Mouse (Mus musculus) midbrain, postnatal 0 days (tissue): ENCODE data around the gene Slc3a1. TPM values are rescaled to one million over a fixed set of nuclear protein-coding genes. Genes with fewer than 3 reads are reported as not detected.

ENCODE experiments used
- ATAC-seq: fragments of 200-750 bp; cut with Nextera tagmentation; 2 replicates; pipeline ENCODE4 v1.8.0; 2017; ENCODE audit warnings: moderate number of reproducible peaks, mild to moderate bottlenecking, moderate TSS enrichment, moderate library complexity; ENCODE audit not compliant: low FRiP score
- DNase-seq: peaks from one replicate; pipeline ENCODE4 v3.0.0-alpha.2; 2015; ENCODE audit warnings: low spot score
- H3K27ac ChIP-seq: fragments of 300-500 bp; sonication (generic); 2 replicates; pipeline ENCODE4 v1.5.1; 2014; ENCODE audit warnings: low read depth, mild to moderate bottlenecking, low read length, mixed read lengths
- H3K27me3 ChIP-seq: fragments of 300-500 bp; sonication (generic); 2 replicates; pipeline ENCODE4 v1.6.1; 2014; ENCODE audit warnings: low read length, control low read depth, mixed read lengths; ENCODE audit not compliant: insufficient read depth
- H3K36me3 ChIP-seq: fragments of 300-500 bp; sonication (generic); 2 replicates; pipeline ENCODE4 v1.6.1; 2014; ENCODE audit warnings: low read length, control low read depth, mixed read lengths; ENCODE audit not compliant: insufficient read depth
- H3K4me1 ChIP-seq: fragments of 300-500 bp; sonication (generic); 2 replicates; pipeline ENCODE4 v1.6.1; 2014; ENCODE audit warnings: mild to moderate bottlenecking, control low read depth, antibody characterized with exemption, low read length, mixed read lengths; ENCODE audit not compliant: insufficient read depth
- H3K4me2 ChIP-seq: fragments of 300-500 bp; sonication (generic); 2 replicates; pipeline ENCODE4 v1.6.1; 2014; ENCODE audit warnings: low read depth, mild to moderate bottlenecking, low read length, mixed read lengths; ENCODE audit not compliant: poor library complexity, severe bottlenecking
- H3K4me3 ChIP-seq: fragments of 300-500 bp; sonication (generic); 2 replicates; pipeline ENCODE4 v1.5.1; 2014; ENCODE audit warnings: low read depth, mild to moderate bottlenecking, low read length, moderate library complexity
- H3K9ac ChIP-seq: fragments of 300-500 bp; sonication (generic); replicated peaks from 2 replicates; pipeline ENCODE4 v1.6.1; 2014; ENCODE audit warnings: mild to moderate bottlenecking, low read length, moderate library complexity, mixed read lengths; ENCODE audit not compliant: poor library complexity, severe bottlenecking
- H3K9me3 ChIP-seq: fragments of 300-500 bp; sonication (generic); 2 replicates; pipeline ENCODE4 v1.6.1; 2016; ENCODE audit warnings: low read length, control low read depth
- CTCF ChIP-seq: IDR thresholded peaks from 2 replicates; pipeline ENCODE4 v1.5.1; 2016; ENCODE audit warnings: antibody characterized with exemption, mild to moderate bottlenecking
- WGBS: fragments of 180-500 bp; shearing (Covaris S2); extraction: QIAGEN DNeasy Blood & Tissue Kit; methylation state at CpG from one replicate; pipeline ENCODE4 v1.1.7; 2014; 5-methylcytosine and 5-hydroxymethylcytosine counted together
- polyA plus RNA-seq: library from polyadenylated mRNA; unstranded; fragments of >200 nt; fragmentation: Nextera tagmentation; extraction: Ambion mirVana; gene quantifications from 2 replicates; pipeline ENCODE4 v1.2.1, GENCODE M21; 2015
- total RNA-seq: library from RNA; depleted of rRNA; stranded (reverse); fragments of >200 nt; gene quantifications from 2 replicates; pipeline ENCODE4 v1.2.3, GENCODE M21; 2014

Slc3a1 gene
- total and polyA plus RNA-seq, 2 experiments from 2014 or later: 0.14 to 0.27 TPM

GRCm38 (mm10) chr17:85071088-85071775 is 43.1 kb downstream of the Slc3a1 start:
- Histone ChIP-seq H3K9me3 (no peaks in the 10 kb centered on the region), H3K4me2 (no peak overlapping the region), H3K9ac (no peak overlapping the region), H3K4me3 (no peak overlapping the region), H3K27ac (no peak overlapping the region), H3K4me1 (no peaks in the 10 kb centered on the region), H3K36me3 (peaks cover 53% of the 10 kb centered on the region), H3K27me3 (no peaks in the 10 kb centered on the region)
- 93% methylated on average over 8 of the region's 8 CpGs for WGBS
- no peak for DNase-seq
- no peak for ATAC-seq
- TF ChIP-seq CTCF: peak; percentile 55

GRCm38 (mm10) chr17:85072383-85072782 is 44.2 kb downstream of the Slc3a1 start:
- peaks cover 53% of the 10 kb centered on the region for H3K36me3 ChIP-seq
- 21% methylated on average over 11 of the region's 11 CpGs for WGBS
- ATAC-seq: no peak

GRCm38 (mm10) chr17:85073214-85073613 is 45.0 kb downstream of the Slc3a1 start:
- H3K27ac ChIP-seq: no peak overlapping the region
- no peaks in the 10 kb centered on the region for H3K27me3 ChIP-seq
- H3K9me3 ChIP-seq: no peaks in the 10 kb centered on the region
- TF ChIP-seq CTCF: no peak
- DNase-seq: no peak
- no peak for ATAC-seq
- WGBS: 49% methylated on average over 7 of the region's 7 CpGs
- H3K9ac ChIP-seq: no peak overlapping the region
- no peaks in the 10 kb centered on the region for H3K4me1 ChIP-seq
- no peak overlapping the region for H3K4me2 ChIP-seq
- peaks cover 56% of the 10 kb centered on the region for H3K36me3 ChIP-seq
- no peak overlapping the region for H3K4me3 ChIP-seq

More at GRCm38 (mm10) chr17:85072383-85072782, 44.2 kb downstream of the Slc3a1 start:
- Histone ChIP-seq H3K4me3 (no peak overlapping the region), H3K9ac (no peak overlapping the region), H3K4me2 (no peak overlapping the region), H3K4me1 (no peaks in the 10 kb centered on the region), H3K27ac (no peak overlapping the region), H3K9me3 (no peaks in the 10 kb centered on the region), H3K27me3 (no peaks in the 10 kb centered on the region)
- no peak for DNase-seq
- TF ChIP-seq CTCF: no peak

GRCm38 (mm10) chr17:85074083-85074482 is 45.9 kb downstream of the Slc3a1 start:
- no peak overlapping the region for H3K27ac ChIP-seq
- H3K4me1 ChIP-seq: no peaks in the 10 kb centered on the region
- H3K4me3 ChIP-seq: no peak overlapping the region
- no peak overlapping the region for H3K9ac ChIP-seq
- no peaks in the 10 kb centered on the region for H3K27me3 ChIP-seq
- DNase-seq (no peak), ATAC-seq (no peak)
- WGBS: 96% methylated on average over 4 of the region's 4 CpGs
- no peaks in the 10 kb centered on the region for H3K9me3 ChIP-seq
- TF ChIP-seq CTCF: no peak
- no peak overlapping the region for H3K4me2 ChIP-seq
- peaks cover 52% of the 10 kb centered on the region for H3K36me3 ChIP-seq

- Histone ChIP-seq H3K9me3 (no peaks in the 10 kb centered on the region), H3K4me2 (no peak overlapping the region), H3K9ac (no peak overlapping the region), H3K27me3 (no peaks in the 10 kb centered on the region), H3K36me3 (peaks cover 34% of the 10 kb centered on the region), H3K4me1 (no peaks in the 10 kb centered on the region), H3K4me3 (no peak overlapping the region), H3K27ac (no peak overlapping the region)
- 88% methylated on average over 3 of the region's 3 CpGs for WGBS
- no peak for TF ChIP-seq CTCF
- DNase-seq (no peak), ATAC-seq (no peak)
Observed at GRCm38 (mm10) chr17:85079276-85079675, 51.1 kb downstream of the Slc3a1 start.

GRCm38 (mm10) chr17:85080781-85081180 is 52.6 kb downstream of the Slc3a1 start:
- WGBS: 97% methylated on average over 11 of the region's 11 CpGs
- Histone ChIP-seq H3K27me3 (no peaks in the 10 kb centered on the region), H3K27ac (no peak overlapping the region), H3K9me3 (no peaks in the 10 kb centered on the region), H3K4me3 (no peak overlapping the region), H3K36me3 (peaks cover 26% of the 10 kb centered on the region), H3K4me1 (no peaks in the 10 kb centered on the region), H3K4me2 (no peak overlapping the region), H3K9ac (no peak overlapping the region)
- no peak for TF ChIP-seq CTCF
- no peak for DNase-seq
- ATAC-seq: no peak
